Mouse (Mus musculus): ENCODE results near the gene Timm22. TPM values are rescaled to one million over a fixed set of nuclear protein-coding genes. Genes with fewer than 3 reads are reported as not detected.

The Timm22 gene
- polyA plus RNA-seq, 1 experiment from 2014 or later: 96.2 TPM

DNA sequence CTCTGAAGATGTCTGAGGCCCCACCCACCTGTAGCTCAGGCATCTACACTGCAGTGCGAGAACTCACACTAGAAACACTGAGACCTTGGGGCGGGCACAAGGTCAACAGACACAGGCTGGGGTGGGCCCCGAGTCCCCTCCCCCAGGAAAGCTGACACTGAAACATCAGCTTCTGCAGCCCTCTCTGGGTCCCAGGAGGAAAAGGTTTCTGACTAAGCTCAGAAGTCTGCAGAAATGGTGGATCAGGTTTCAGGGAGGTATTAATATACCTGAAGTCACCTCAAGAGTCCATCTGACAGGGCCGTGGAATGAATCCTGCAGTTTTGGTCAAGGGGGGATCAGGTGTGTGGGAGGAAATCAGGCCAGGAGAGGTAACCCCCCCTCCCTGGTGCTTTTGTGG is 59.1 kb downstream of the Timm22 start:
- Histone ChIP-seq H3K4me2 (ENCODE audit: low read length) (no peak overlapping the region), H3K9me3 (ENCODE audit: control insufficient read depth, low read length) (no peaks in the 10 kb centered on the region), H3K27me3 (ENCODE audit: control insufficient read depth, insufficient read depth, low read length) (no peaks in the 10 kb centered on the region), H3K27ac (replicated peaks in 1 of 2; ENCODE audit: control insufficient read depth in 1 of 2, insufficient read depth in 1 of 2, low read depth in 2 of 2, low read length in 2 of 2) (no peak overlapping the region), H3K9ac (ENCODE audit: low read length) (no peak overlapping the region), H3K4me1 (ENCODE audit: control insufficient read depth in 2 of 2, insufficient read depth in 2 of 2, low read length in 2 of 2) (peaks cover 32 to 44% of the 10 kb centered on the region in 2 experiments), H3K36me3 (ENCODE audit: control insufficient read depth, insufficient read depth, low read length) (peaks cover 31% of the 10 kb centered on the region), H3K4me3 (ENCODE audit: control insufficient read depth in 1 of 2, insufficient read depth in 1 of 2, low read depth in 1 of 2, low read length in 2 of 2) (no peak overlapping the region)
- no peak for ATAC-seq (ENCODE audit: insufficient number of reproducible peaks, insufficient read depth, low FRiP score, low read depth)
- 70% methylated on average over 4 of the region's 4 CpGs for WGBS

Other genes with a start within 250 kb of the Timm22 start
- 31.5 and 32.5 TPM in 2 replicates for gene Vps53, start 227.3 kb upstream of the Timm22 start, polyA plus RNA-seq (2014; fragmentation: Nextera tagmentation; extraction: Ambion mirVana)
- 22.4 and 23.1 TPM in 2 replicates for gene Fam57a, start 227.3 kb upstream of the Timm22 start, polyA plus RNA-seq (2014; fragmentation: Nextera tagmentation; extraction: Ambion mirVana)
- gene Dbil5, start 189.3 kb upstream of the Timm22 start, polyA plus RNA-seq (2014; fragmentation: Nextera tagmentation; extraction: Ambion mirVana): 1.0 and 2.1 TPM in 2 replicates
- gene Gemin4, start 189.3 kb upstream of the Timm22 start, polyA plus RNA-seq (2014; fragmentation: Nextera tagmentation; extraction: Ambion mirVana): 18.8 and 23.0 TPM in 2 replicates
- 21.8 and 23.2 TPM in 2 replicates for gene Mrm3, start 163.2 kb upstream of the Timm22 start, polyA plus RNA-seq (2014; fragmentation: Nextera tagmentation; extraction: Ambion mirVana)
- gene Glod4, start 163.2 kb upstream of the Timm22 start, polyA plus RNA-seq (2014; fragmentation: Nextera tagmentation; extraction: Ambion mirVana): 135 and 138 TPM in 2 replicates
- gene Nxn, start 7.8 kb upstream of the Timm22 start, polyA plus RNA-seq (2014; fragmentation: Nextera tagmentation; extraction: Ambion mirVana): 23.7 and 26.8 TPM in 2 replicates
- 25.6 and 25.8 TPM in 2 replicates for gene Abr, start 215.4 kb downstream of the Timm22 start, polyA plus RNA-seq (2014; fragmentation: Nextera tagmentation; extraction: Ambion mirVana)